Mouse (Mus musculus) heart, embryonic 11.5 days (tissue): ENCODE data around the gene 4933402N03Rik. TPM values are rescaled to one million over a fixed set of nuclear protein-coding genes. Genes with fewer than 3 reads are reported as not detected.

Experiments used
- polyA plus RNA-seq: library from polyadenylated mRNA; unstranded; fragments of >200 nt; fragmentation: Nextera tagmentation; extraction: Ambion mirVana; gene quantifications from 2 replicates; pipeline ENCODE4 v1.2.1, GENCODE M21; 2014

Gene 4933402N03Rik
- polyA plus RNA-seq, 1 experiment from 2014 or later = not detected

Other genes with a start within 250 kb of the 4933402N03Rik start
- gene Htra1, start 210.2 kb downstream of the 4933402N03Rik start, polyA plus RNA-seq = 38.7 TPM in 2 replicates
- gene Dmbt1, start 114.3 kb downstream of the 4933402N03Rik start, polyA plus RNA-seq = not detected in 2 replicates
- gene 5430419D17Rik, start 28.1 kb upstream of the 4933402N03Rik start, polyA plus RNA-seq = 0.10 and 0.44 TPM in 2 replicates
- 0.64 and 1.1 TPM in 2 replicates for gene Cuzd1, start 176.0 kb upstream of the 4933402N03Rik start, polyA plus RNA-seq
- gene Fam24b, start 183.2 kb upstream of the 4933402N03Rik start, polyA plus RNA-seq = not detected in 2 replicates
- gene Fam24a, start 187.6 kb upstream of the 4933402N03Rik start, polyA plus RNA-seq = not detected in 2 replicates
- 18.5 and 25.9 TPM in 2 replicates for gene 2310057M21Rik, start 216.4 kb upstream of the 4933402N03Rik start, polyA plus RNA-seq
- 74.5 and 94.3 TPM in 2 replicates for gene Pstk, start 224.8 kb upstream of the 4933402N03Rik start, polyA plus RNA-seq